Mouse (Mus musculus): Measurements from ENCODE around the gene Tekt3. TPM values are rescaled to one million over a fixed set of nuclear protein-coding genes. Genes with fewer than 3 reads are reported as not detected.

The Tekt3 gene
- polyA plus RNA-seq, 1 experiment from 2014 or later, result not detected

- 92% methylated on average over 6 of the region's 6 CpGs for WGBS
- Histone ChIP-seq H3K27me3 (ENCODE audit: control insufficient read depth, insufficient read depth, low read length) (no peaks in the 10 kb centered on the region), H3K27ac (replicated peaks; ENCODE audit: low read depth, low read length) (no peak overlapping the region), H3K4me1 (ENCODE audit: control insufficient read depth, insufficient read depth, low read length) (no peaks in the 10 kb centered on the region), H3K4me3 (ENCODE audit: low read depth, low read length) (no peak overlapping the region), H3K4me2 (ENCODE audit: low read depth, low read length) (no peak overlapping the region), H3K36me3 (replicated peaks; ENCODE audit: control insufficient read depth, insufficient read depth, low read depth, low read length) (no peaks in the 10 kb centered on the region), H3K9ac (replicated peaks; ENCODE audit: low read length) (no peak overlapping the region), H3K9me3 (replicated peaks; ENCODE audit: control insufficient read depth, low read length) (no peaks in the 10 kb centered on the region)
- ATAC-seq (replicated peaks; ENCODE audit: insufficient number of reproducible peaks, low FRiP score, low TSS enrichment, low read depth) (no peak), DNase-seq (ENCODE audit: low spot score) (no peak)
Measured at GRCm38 (mm10) chr11:63050362-63050932, 11.0 kb upstream of the Tekt3 start.

- DNase-seq (ENCODE audit: low spot score), result no peak
- WGBS, result 89% methylated on average over 7 of the region's 7 CpGs
- H3K4me1 ChIP-seq (ENCODE audit: control insufficient read depth, insufficient read depth, low read length), result no peaks in the 10 kb centered on the region
Measured at GRCm38 (mm10) chr11:63051041-63051440, 10.4 kb upstream of the Tekt3 start.

GRCm38 (mm10) chr11:63051996-63052395, 9.5 kb upstream of the Tekt3 start:
- Histone ChIP-seq H3K9ac (replicated peaks; ENCODE audit: low read length) (no peak overlapping the region), H3K27ac (replicated peaks; ENCODE audit: low read depth, low read length) (no peak overlapping the region), H3K27me3 (ENCODE audit: control insufficient read depth, insufficient read depth, low read length) (no peaks in the 10 kb centered on the region), H3K4me1 (ENCODE audit: control insufficient read depth, insufficient read depth, low read length) (no peaks in the 10 kb centered on the region), H3K9me3 (replicated peaks; ENCODE audit: control insufficient read depth, low read length) (no peaks in the 10 kb centered on the region), H3K36me3 (replicated peaks; ENCODE audit: control insufficient read depth, insufficient read depth, low read depth, low read length) (no peaks in the 10 kb centered on the region), H3K4me2 (ENCODE audit: low read depth, low read length) (no peak overlapping the region), H3K4me3 (ENCODE audit: low read depth, low read length) (no peak overlapping the region)
- 95% methylated on average over 10 of the region's 10 CpGs for WGBS
- DNase-seq (ENCODE audit: low spot score), result no peak
- no peak for ATAC-seq (replicated peaks; ENCODE audit: insufficient number of reproducible peaks, low FRiP score, low TSS enrichment, low read depth)

More at GRCm38 (mm10) chr11:63051041-63051440, 10.4 kb upstream of the Tekt3 start:
- no peak overlapping the region for H3K4me3 ChIP-seq (ENCODE audit: low read depth, low read length)
- H3K9ac ChIP-seq (replicated peaks; ENCODE audit: low read length), result no peak overlapping the region
- no peaks in the 10 kb centered on the region for H3K9me3 ChIP-seq (replicated peaks; ENCODE audit: control insufficient read depth, low read length)
- H3K27ac ChIP-seq (replicated peaks; ENCODE audit: low read depth, low read length), result no peak overlapping the region
- no peak overlapping the region for H3K4me2 ChIP-seq (ENCODE audit: low read depth, low read length)
- H3K27me3 ChIP-seq (ENCODE audit: control insufficient read depth, insufficient read depth, low read length), result no peaks in the 10 kb centered on the region
- no peak for ATAC-seq (replicated peaks; ENCODE audit: insufficient number of reproducible peaks, low FRiP score, low TSS enrichment, low read depth)
- H3K36me3 ChIP-seq (replicated peaks; ENCODE audit: control insufficient read depth, insufficient read depth, low read depth, low read length), result no peaks in the 10 kb centered on the region

GRCm38 (mm10) chr11:63055596-63055995, 5.9 kb upstream of the Tekt3 start:
- 89% methylated on average over 7 of the region's 7 CpGs for WGBS
- no peak for ATAC-seq (replicated peaks; ENCODE audit: insufficient number of reproducible peaks, low FRiP score, low TSS enrichment, low read depth)
- Histone ChIP-seq H3K27me3 (ENCODE audit: control insufficient read depth, insufficient read depth, low read length) (no peaks in the 10 kb centered on the region), H3K4me3 (ENCODE audit: low read depth, low read length) (no peak overlapping the region), H3K9me3 (replicated peaks; ENCODE audit: control insufficient read depth, low read length) (no peaks in the 10 kb centered on the region), H3K4me2 (ENCODE audit: low read depth, low read length) (no peak overlapping the region), H3K36me3 (replicated peaks; ENCODE audit: control insufficient read depth, insufficient read depth, low read depth, low read length) (no peaks in the 10 kb centered on the region), H3K4me1 (ENCODE audit: control insufficient read depth, insufficient read depth, low read length) (no peaks in the 10 kb centered on the region), H3K27ac (replicated peaks; ENCODE audit: low read depth, low read length) (no peak overlapping the region), H3K9ac (replicated peaks; ENCODE audit: low read length) (no peak overlapping the region)
- DNase-seq (ENCODE audit: low spot score), result no peak

- 69% methylated on average over 5 of the region's 5 CpGs for WGBS
- no peaks in the 10 kb centered on the region; the same call in 1 of the 2 replicates for H3K4me1 ChIP-seq (ENCODE audit: control insufficient read depth, insufficient read depth, low read length)
- H3K4me3 ChIP-seq (ENCODE audit: low read depth, low read length), result no peak overlapping the region
- H3K9ac ChIP-seq (replicated peaks; ENCODE audit: low read length), result no peak overlapping the region
- no peak overlapping the region for H3K27ac ChIP-seq (replicated peaks; ENCODE audit: low read depth, low read length)
- no peaks in the 10 kb centered on the region for H3K9me3 ChIP-seq (replicated peaks; ENCODE audit: control insufficient read depth, low read length)
- no peaks in the 10 kb centered on the region for H3K36me3 ChIP-seq (replicated peaks; ENCODE audit: control insufficient read depth, insufficient read depth, low read depth, low read length)
- H3K4me2 ChIP-seq (ENCODE audit: low read depth, low read length), result no peak overlapping the region
- ATAC-seq (replicated peaks; ENCODE audit: insufficient number of reproducible peaks, low FRiP score, low TSS enrichment, low read depth) (no peak), DNase-seq (ENCODE audit: low spot score) (no peak)
- no peaks in the 10 kb centered on the region for H3K27me3 ChIP-seq (ENCODE audit: control insufficient read depth, insufficient read depth, low read length)
Measured at GRCm38 (mm10) chr11:63058375-63058952, 3.0 kb upstream of the Tekt3 start.

GRCm38 (mm10) chr11:63059911-63060310, 1.5 kb upstream of the Tekt3 start:
- Histone ChIP-seq H3K27ac (replicated peaks; ENCODE audit: low read depth, low read length) (no peak overlapping the region), H3K4me2 (ENCODE audit: low read depth, low read length) (no peak overlapping the region), H3K4me1 (ENCODE audit: control insufficient read depth, insufficient read depth, low read length) (no peaks in the 10 kb centered on the region; the same call in 1 of the 2 replicates), H3K4me3 (ENCODE audit: low read depth, low read length) (no peak overlapping the region), H3K27me3 (ENCODE audit: control insufficient read depth, insufficient read depth, low read length) (no peaks in the 10 kb centered on the region), H3K9me3 (replicated peaks; ENCODE audit: control insufficient read depth, low read length) (no peaks in the 10 kb centered on the region), H3K9ac (replicated peaks; ENCODE audit: low read length) (no peak overlapping the region), H3K36me3 (replicated peaks; ENCODE audit: control insufficient read depth, insufficient read depth, low read depth, low read length) (no peaks in the 10 kb centered on the region)
- 86% methylated on average over 1 of the region's 1 CpGs for WGBS
- no peak for ATAC-seq (replicated peaks; ENCODE audit: insufficient number of reproducible peaks, low FRiP score, low TSS enrichment, low read depth)
- DNase-seq (ENCODE audit: low spot score), result no peak

- Histone ChIP-seq H3K27ac (replicated peaks; ENCODE audit: low read depth, low read length) (no peak overlapping the region), H3K4me2 (ENCODE audit: low read depth, low read length) (no peak overlapping the region), H3K9me3 (replicated peaks; ENCODE audit: control insufficient read depth, low read length) (no peaks in the 10 kb centered on the region), H3K4me1 (ENCODE audit: control insufficient read depth, insufficient read depth, low read length) (no peaks in the 10 kb centered on the region; the same call in 1 of the 2 replicates), H3K36me3 (replicated peaks; ENCODE audit: control insufficient read depth, insufficient read depth, low read depth, low read length) (no peaks in the 10 kb centered on the region), H3K4me3 (ENCODE audit: low read depth, low read length) (no peak overlapping the region), H3K27me3 (ENCODE audit: control insufficient read depth, insufficient read depth, low read length) (no peaks in the 10 kb centered on the region), H3K9ac (replicated peaks; ENCODE audit: low read length) (no peak overlapping the region)
- WGBS, result 91% methylated on average over 1 of the region's 1 CpGs
- DNase-seq (ENCODE audit: low spot score) (no peak), ATAC-seq (replicated peaks; ENCODE audit: insufficient number of reproducible peaks, low FRiP score, low TSS enrichment, low read depth) (no peak)
Measured at GRCm38 (mm10) chr11:63066526-63066925, 5.1 kb downstream of the Tekt3 start.

GRCm38 (mm10) chr11:63070081-63070480, 8.6 kb downstream of the Tekt3 start:
- ATAC-seq (replicated peaks; ENCODE audit: insufficient number of reproducible peaks, low FRiP score, low TSS enrichment, low read depth) (no peak), DNase-seq (ENCODE audit: low spot score) (no peak)
- 90% methylated on average over 17 of the region's 17 CpGs for WGBS
- Histone ChIP-seq H3K27me3 (ENCODE audit: control insufficient read depth, insufficient read depth, low read length) (no peaks in the 10 kb centered on the region), H3K4me3 (ENCODE audit: low read depth, low read length) (no peak overlapping the region), H3K9me3 (replicated peaks; ENCODE audit: control insufficient read depth, low read length) (no peaks in the 10 kb centered on the region), H3K36me3 (replicated peaks; ENCODE audit: control insufficient read depth, insufficient read depth, low read depth, low read length) (no peaks in the 10 kb centered on the region), H3K4me1 (ENCODE audit: control insufficient read depth, insufficient read depth, low read length) (no peaks in the 10 kb centered on the region), H3K9ac (replicated peaks; ENCODE audit: low read length) (no peak overlapping the region), H3K4me2 (ENCODE audit: low read depth, low read length) (no peak overlapping the region), H3K27ac (replicated peaks; ENCODE audit: low read depth, low read length) (no peak overlapping the region)

All from embryonic facial prominence, embryonic 11.5 days (tissue).